Mouse (Mus musculus): ENCODE results near the gene Ddit4.

The Ddit4 gene

GRCm38 (mm10) chr10:59916649-59917048 is 35.0 kb downstream of the Ddit4 start:
- no peak for DNase-seq (ENCODE audit: low spot score)

GRCm38 (mm10) chr10:59916159-59916558 is 35.5 kb downstream of the Ddit4 start:
- no peak for DNase-seq (ENCODE audit: low spot score)

- DNase-seq (ENCODE audit: low spot score) = no peak
Observed at GRCm38 (mm10) chr10:59915196-59915962, 36.3 kb downstream of the Ddit4 start.

- no peak for DNase-seq (ENCODE audit: low spot score)
Observed at GRCm38 (mm10) chr10:59911561-59912198, 40.0 kb downstream of the Ddit4 start.

- no peak for DNase-seq (ENCODE audit: low spot score)
Observed at GRCm38 (mm10) chr10:59911091-59911490, 40.5 kb downstream of the Ddit4 start.

GRCm38 (mm10) chr10:59909357-59909847 is 42.2 kb downstream of the Ddit4 start:
- DNase-seq (ENCODE audit: low spot score) = no peak

- DNase-seq (ENCODE audit: low spot score) = no peak
Observed at GRCm38 (mm10) chr10:59908776-59909315, 42.8 kb downstream of the Ddit4 start.

GRCm38 (mm10) chr10:59907695-59908299 is 43.8 kb downstream of the Ddit4 start:
- no peak for DNase-seq (ENCODE audit: low spot score)

- DNase-seq (ENCODE audit: low spot score) = no peak
Observed at GRCm38 (mm10) chr10:59907080-59907609, 44.5 kb downstream of the Ddit4 start.

GRCm38 (mm10) chr10:59903170-59903569 is 48.5 kb downstream of the Ddit4 start:
- DNase-seq (ENCODE audit: low spot score) = no peak

- DNase-seq (ENCODE audit: low spot score) = no peak
Observed at GRCm38 (mm10) chr10:59902606-59902990, 49.0 kb downstream of the Ddit4 start.

- DNase-seq (ENCODE audit: low spot score) = no peak
Observed at GRCm38 (mm10) chr10:59901986-59902605, 49.5 kb downstream of the Ddit4 start.

GRCm38 (mm10) chr10:59901463-59901862 is 50.2 kb downstream of the Ddit4 start:
- no peak for DNase-seq (ENCODE audit: low spot score)

GRCm38 (mm10) chr10:59900939-59901338 is 50.7 kb downstream of the Ddit4 start:
- DNase-seq (ENCODE audit: low spot score) = no peak

GRCm38 (mm10) chr10:59900174-59900435 is 51.5 kb downstream of the Ddit4 start:
- no peak for DNase-seq (ENCODE audit: low spot score)

Measured in layer of hippocampus, adult 9-10 months (tissue).